Mouse (Mus musculus): ENCODE data around the gene Supt6. TPM values are rescaled to one million over a fixed set of nuclear protein-coding genes. Genes with fewer than 3 reads are reported as not detected.
A peak's percentile ranks its signal among the peaks of the same experiment; 100 is the strongest.

The Supt6 gene
- total and polyA plus RNA-seq, 3 experiments = 30.4 to 99.9 (median 65.5) TPM

DNA sequence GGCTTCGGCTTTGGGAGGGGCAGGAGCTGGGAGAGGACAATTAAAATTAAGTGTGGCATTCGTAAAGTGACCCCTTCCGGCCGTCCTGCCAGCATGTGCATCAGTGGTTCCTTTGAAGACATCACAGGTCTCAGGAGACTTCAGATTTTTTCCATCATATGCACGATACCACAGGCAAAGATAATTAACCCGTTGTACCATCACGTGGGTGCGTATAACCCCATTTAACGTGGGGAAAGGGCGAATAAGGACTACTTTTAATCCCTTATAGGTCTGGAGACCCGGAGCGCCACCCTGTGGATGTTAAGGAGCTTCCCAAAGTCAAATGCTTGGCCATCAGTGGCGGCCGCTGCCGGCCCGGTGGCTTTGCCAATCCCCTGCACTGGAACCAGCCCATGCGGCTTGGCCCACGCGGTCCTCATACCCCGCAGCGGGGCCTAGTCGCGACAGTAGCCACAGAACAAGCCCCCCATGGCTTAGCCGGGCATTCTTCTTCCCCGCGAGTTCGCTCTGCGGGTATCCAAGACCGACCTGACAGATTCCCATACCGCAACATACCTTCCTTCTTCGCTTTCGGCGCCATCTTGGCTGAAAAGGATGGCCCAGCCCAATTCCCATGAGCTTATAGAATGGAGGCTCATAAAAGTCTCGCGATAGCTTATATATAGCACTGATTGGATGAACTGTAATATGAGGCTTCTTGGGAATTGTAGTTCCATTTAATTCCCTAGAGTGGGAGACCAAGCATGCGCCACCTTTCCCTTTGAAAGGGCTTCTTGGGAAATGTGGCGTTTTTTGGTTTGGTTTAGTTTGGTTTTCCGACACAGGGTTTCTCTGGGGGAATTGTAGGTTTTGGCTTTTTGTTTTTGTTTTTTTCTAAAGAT is 62.6 kb downstream of the Supt6 start, which contains the start of gene Rpl23a:
TSS of gene Rpl23a (minus strand) at position 624 of the 884 bp plus-strand sequence.
- peaks cover 13 to 41% of the 10 kb centered on the region in 2 experiments for H3K4me1 ChIP-seq (ENCODE audit: control insufficient read depth in 1 of 2, insufficient read depth in 2 of 2)
- H3K9me3 ChIP-seq (replicated peaks; ENCODE audit: low read length) = no peaks in the 10 kb centered on the region
- dilution Hi-C loops (cut with MboI; ENCODE audit: extremely low pct_ligation_motif_present, extremely low pct_unique_long_range_greater_than_20kb, low sequenced_read_pairs) = no loop called here
- peak within 1 kb of the TSS; percentile 67 for H3K9ac ChIP-seq (ENCODE audit: insufficient read depth, low read depth)
- peaks cover 26 to 40% of the 10 kb centered on the region in 2 experiments for H3K36me3 ChIP-seq (replicated peaks in 1 of 2; ENCODE audit: control insufficient read depth in 1 of 2, insufficient read depth in 1 of 2, low read length in 1 of 2)
- peak within 1 kb of the TSS; percentile 70 to 96 (median 76) for H3K4me3 ChIP-seq (replicated peaks in 1 of 3; ENCODE audit: low read depth in 2 of 3, low read length in 2 of 3, poor library complexity in 1 of 3)
- H3K79me2 ChIP-seq (replicated peaks; ENCODE audit: control insufficient read depth, extremely low read depth, insufficient read depth, poor library complexity, severe bottlenecking) = peaks cover 38% of the 10 kb centered on the region
- in situ Hi-C loops (cut with MboI; ENCODE audit: low pct_ligation_motif_present, low pct_unique_long_range_greater_than_20kb, low sequenced_read_pairs) = no loop called here
- H3K27ac ChIP-seq (ENCODE audit: insufficient read depth, low read depth) = peak within 1 kb of the TSS; percentile 74
- peak; percentile 99 for DNase-seq (ENCODE audit: extremely low read depth)
- peak within 1 kb of the TSS; percentile 95 for H3K4me2 ChIP-seq (ENCODE audit: insufficient read depth, low read depth, poor library complexity, severe bottlenecking)
- no peaks in the 10 kb centered on the region for H3K27me3 ChIP-seq (replicated peaks)
- TF ChIP-seq NRF1 (IDR thresholded peaks at IDR 0.05; ENCODE audit: low read depth, low read length) (peak; percentile 79), JUN (IDR thresholded peaks at IDR 0.05; ENCODE audit: insufficient read depth, low read depth, low read length) (no peak), MAFK (IDR thresholded peaks at IDR 0.05; ENCODE audit: insufficient replicate concordance, low read length) (no peak), HCFC1 (IDR thresholded peaks at IDR 0.05; ENCODE audit: low read depth, low read length) (peak; percentile 95), NELFE (IDR thresholded peaks at IDR 0.05; ENCODE audit: low read depth, low read length) (peak; percentile 99), RAD21 (IDR thresholded peaks at IDR 0.05; ENCODE audit: low read depth, low read length) (no peak; the same call in none of the 2 replicates), ELF1 (IDR thresholded peaks at IDR 0.05; ENCODE audit: low read depth, low read length) (peak; percentile 31; the same call in 1 of the 2 replicates), ZC3H11A (IDR thresholded peaks at IDR 0.05; ENCODE audit: low read depth, low read length) (no peak), ZNF384 (IDR thresholded peaks at IDR 0.05; ENCODE audit: low read depth, low read length) (0 out of 2 replicates have a peak, but pooled peaks have one; percentile 38), CTCF (conservative IDR thresholded peaks at IDR 0.05 in 1 of 2, IDR thresholded peaks at IDR 0.05 in 1 of 2; ENCODE audit: low read depth in 2 of 2, low read length in 2 of 2) (peak in 1 of 2 experiments; percentile 51; a peak in 2 of 4 replicates), MAZ (IDR thresholded peaks at IDR 0.05; ENCODE audit: low read depth, low read length) (peak; percentile 69; the same call in 1 of the 2 replicates), ZMIZ1 (IDR thresholded peaks at IDR 0.05; ENCODE audit: low read depth, low read length) (peak; percentile 97), CHD2 (IDR thresholded peaks at IDR 0.05; ENCODE audit: low read length) (peak; percentile 99), MEF2A (IDR thresholded peaks at IDR 0.05; ENCODE audit: borderline replicate concordance, low read depth, low read length) (0 out of 2 replicates have a peak, but pooled peaks have one; percentile 7), TCF12 (IDR thresholded peaks at IDR 0.05; ENCODE audit: low read depth, low read length) (peak; percentile 97), RCOR1 (conservative IDR thresholded peaks at IDR 0.05; ENCODE audit: low read depth, low read length) (peak; percentile 73; the same call in 1 of the 2 replicates), UBTF (IDR thresholded peaks at IDR 0.05; ENCODE audit: low read depth, low read length) (no peak; the same call in none of the 2 replicates), POLR2A (IDR thresholded peaks at IDR 0.05; ENCODE audit: low read depth, low read length) (peak; percentile 99), E2F4 (IDR thresholded peaks at IDR 0.05; ENCODE audit: insufficient replicate concordance, low read depth, low read length) (no peak), MXI1 (IDR thresholded peaks at IDR 0.05; ENCODE audit: low read depth, low read length) (peak; percentile 92), MYC (IDR thresholded peaks at IDR 0.05; ENCODE audit: low read depth, low read length) (peak; percentile 95), JUND (conservative IDR thresholded peaks at IDR 0.05; ENCODE audit: low read depth, low read length) (no peak), USF1 (IDR thresholded peaks at IDR 0.05; ENCODE audit: low read depth, low read length) (peak; percentile 64), SIN3A (IDR thresholded peaks at IDR 0.05; ENCODE audit: low read length) (peak; percentile 79; the same call in 1 of the 2 replicates), TBP (conservative IDR thresholded peaks at IDR 0.05; ENCODE audit: low read depth, low read length) (peak; percentile 99), GABPA (IDR thresholded peaks at IDR 0.05; ENCODE audit: insufficient replicate concordance, low read depth, low read length) (peak; percentile 59; the same call in 1 of the 2 replicates), IRF4 (IDR thresholded peaks at IDR 0.05; ENCODE audit: low read depth, low read length) (peak; percentile 60), PAX5 (IDR thresholded peaks at IDR 0.05; ENCODE audit: low read length) (no peak), KAT2A (IDR thresholded peaks at IDR 0.05; ENCODE audit: insufficient replicate concordance, low read length) (peak; percentile 98), ETS1 (conservative IDR thresholded peaks at IDR 0.05; ENCODE audit: low read depth, low read length) (peak; percentile 77), CHD1 (IDR thresholded peaks at IDR 0.05; ENCODE audit: low read depth, low read length) (no peak; the same call in none of the 2 replicates), SMC3 (IDR thresholded peaks at IDR 0.05; ENCODE audit: low read depth, low read length) (0 out of 2 replicates have a peak, but pooled peaks have one; percentile 3), MAX (IDR thresholded peaks at IDR 0.05; ENCODE audit: low read length) (peak; percentile 89), USF2 (conservative IDR thresholded peaks at IDR 0.05; ENCODE audit: low read depth, low read length) (peak; percentile 46; the same call in 1 of the 2 replicates), ZKSCAN1 (IDR thresholded peaks at IDR 0.05; ENCODE audit: borderline replicate concordance, low read depth, low read length) (no peak), POLR2AphosphoS2 (IDR thresholded peaks at IDR 0.05; ENCODE audit: low read depth, low read length) (peak; percentile 99), BHLHE40 (IDR thresholded peaks at IDR 0.05; ENCODE audit: low read depth, low read length) (peak; percentile 89)

Measured in CH12.LX (cell line).